Mouse (Mus musculus): ENCODE data around the gene Dmbt1. TPM values are rescaled to one million over a fixed set of nuclear protein-coding genes. Genes with fewer than 3 reads are reported as not detected.
A peak's percentile ranks its signal among the peaks of the same experiment; 100 is the strongest.
"Not testable (repeated sequence)": the region's sequence is repeated elsewhere in the genome, so short reads cannot be mapped to it uniquely, and the experiment has no call there.

Gene Dmbt1
- polyA plus RNA-seq, 1 experiment = not detected

DNA sequence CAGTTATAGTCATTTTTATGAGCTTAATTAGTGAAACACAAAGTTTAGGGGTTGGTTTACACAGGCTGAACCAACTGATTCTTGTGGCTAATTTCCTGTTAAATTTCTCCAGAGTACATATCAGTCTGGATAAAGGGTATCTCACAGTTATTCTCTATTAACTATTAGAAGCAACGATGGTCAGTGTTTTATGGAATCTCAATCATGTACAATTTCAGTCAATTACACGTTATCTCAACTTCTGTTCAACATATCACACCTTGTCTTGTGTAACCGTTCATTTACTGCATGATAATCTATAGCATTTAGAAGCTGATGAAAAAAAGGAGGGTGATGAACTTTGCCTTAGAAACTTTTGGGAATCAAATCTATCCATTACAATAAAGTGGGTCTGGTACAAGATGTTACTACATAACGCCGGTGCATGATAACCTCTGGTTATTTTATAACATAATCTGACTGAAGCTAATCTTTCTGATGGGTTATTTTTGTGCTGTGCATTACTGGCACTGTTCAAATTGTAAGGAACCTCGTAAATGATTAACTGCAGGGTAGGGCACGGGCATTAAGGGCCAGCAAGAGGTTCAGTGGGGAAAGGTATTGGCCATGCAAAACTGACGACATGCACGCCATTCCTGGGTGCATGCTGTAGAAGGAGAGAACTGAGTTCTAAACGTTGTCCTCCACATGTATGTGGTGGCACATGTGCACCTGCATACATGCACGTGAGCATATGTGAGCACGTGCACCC lies 29.7 kb upstream of the Dmbt1 start:
- no peaks in the 10 kb centered on the region for H3K27me3 ChIP-seq (replicated peaks)
- no peak for TF ChIP-seq GATA1 (IDR thresholded peaks at IDR 0.05; ENCODE audit: borderline replicate concordance, low read length)
- no peak for TF ChIP-seq FLI1 (IDR thresholded peaks at IDR 0.05; ENCODE audit: low read length)
- no peak overlapping the region for H3K4me3 ChIP-seq (replicated peaks)
- no peaks in the 10 kb centered on the region for H3K4me1 ChIP-seq
- H3K36me3 ChIP-seq (replicated peaks; ENCODE audit: low read length) = no peaks in the 10 kb centered on the region
- H3K9me3 ChIP-seq = peaks cover 18% of the 10 kb centered on the region

GRCm38 (mm10) chr7:131004071-131004470 lies 27.8 kb upstream of the Dmbt1 start:
- Histone ChIP-seq H3K36me3 (replicated peaks; ENCODE audit: low read length) (no peaks in the 10 kb centered on the region), H3K27me3 (replicated peaks) (no peaks in the 10 kb centered on the region), H3K9me3 (peaks cover 19% of the 10 kb centered on the region), H3K4me3 (replicated peaks) (no peak overlapping the region), H3K4me1 (no peaks in the 10 kb centered on the region)
- TF ChIP-seq FLI1 (IDR thresholded peaks at IDR 0.05; ENCODE audit: low read length) (no peak), GATA1 (IDR thresholded peaks at IDR 0.05; ENCODE audit: borderline replicate concordance, low read length) (no peak)

DNA sequence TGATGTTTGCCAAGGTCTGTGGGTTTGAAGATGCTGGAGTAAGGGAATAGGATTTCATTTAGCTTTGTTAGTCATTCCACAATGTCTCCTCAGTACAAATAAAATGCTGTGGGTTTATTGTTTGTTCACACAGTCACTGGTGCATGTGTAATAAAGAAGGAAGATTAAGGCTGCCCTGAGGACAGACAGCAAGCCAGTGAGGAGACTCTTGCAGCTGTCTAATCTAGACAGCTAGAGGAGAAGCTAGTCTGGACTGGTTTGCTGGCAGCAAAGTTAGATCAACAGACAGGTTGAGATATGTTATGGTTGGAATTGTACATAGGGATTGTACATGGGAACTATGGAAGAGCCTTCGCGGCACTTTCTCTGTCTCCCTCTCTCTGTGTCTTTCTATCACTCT lies 24.6 kb upstream of the Dmbt1 start:
- no peaks in the 10 kb centered on the region for H3K4me1 ChIP-seq
- TF ChIP-seq GATA1 (IDR thresholded peaks at IDR 0.05; ENCODE audit: borderline replicate concordance, low read length) = no peak
- TF ChIP-seq FLI1 (IDR thresholded peaks at IDR 0.05; ENCODE audit: low read length) = no peak
- H3K36me3 ChIP-seq (replicated peaks; ENCODE audit: low read length) = no peaks in the 10 kb centered on the region
- H3K9me3 ChIP-seq = peaks cover 21% of the 10 kb centered on the region
- H3K4me3 ChIP-seq (replicated peaks) = no peak overlapping the region
- no peaks in the 10 kb centered on the region for H3K27me3 ChIP-seq (replicated peaks)

- Histone ChIP-seq H3K4me1 (no peaks in the 10 kb centered on the region), H3K27me3 (replicated peaks) (no peaks in the 10 kb centered on the region), H3K9me3 (peaks cover 21% of the 10 kb centered on the region), H3K36me3 (replicated peaks; ENCODE audit: low read length) (no peaks in the 10 kb centered on the region), H3K4me3 (replicated peaks) (peak overlapping the region; percentile 11)
- no peak for TF ChIP-seq FLI1 (IDR thresholded peaks at IDR 0.05; ENCODE audit: low read length)
- no peak for TF ChIP-seq GATA1 (IDR thresholded peaks at IDR 0.05; ENCODE audit: borderline replicate concordance, low read length)
Observed at GRCm38 (mm10) chr7:131009178-131009577, 22.7 kb upstream of the Dmbt1 start.

DNA sequence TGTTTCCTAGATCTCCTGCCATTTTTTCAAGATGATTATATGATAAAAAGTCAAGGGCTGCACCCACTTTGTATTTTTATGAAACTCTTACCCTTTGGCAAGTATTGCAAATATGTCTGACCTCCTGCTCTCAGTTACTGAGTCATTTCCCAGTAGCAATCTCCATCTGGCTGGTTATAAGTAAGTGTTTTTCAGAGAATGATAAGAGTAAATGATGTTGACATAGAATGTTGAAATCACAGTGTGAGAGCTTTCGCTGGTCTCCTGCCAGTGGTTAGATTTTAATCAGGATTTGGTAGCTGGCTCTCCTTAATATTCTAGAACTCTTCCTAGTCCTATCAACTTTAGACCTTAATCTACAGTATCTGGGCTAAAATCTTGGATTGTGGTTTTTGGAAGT lies 20.0 kb upstream of the Dmbt1 start:
- Histone ChIP-seq H3K27me3 (replicated peaks) (no peaks in the 10 kb centered on the region), H3K4me1 (no peaks in the 10 kb centered on the region), H3K9me3 (0 out of 2 replicates have a peak, but pooled peaks cover 5% of the 10 kb centered on the region), H3K36me3 (replicated peaks; ENCODE audit: low read length) (no peaks in the 10 kb centered on the region), H3K4me3 (replicated peaks) (no peak overlapping the region)
- no peak for TF ChIP-seq GATA1 (IDR thresholded peaks at IDR 0.05; ENCODE audit: borderline replicate concordance, low read length)
- no peak for TF ChIP-seq FLI1 (IDR thresholded peaks at IDR 0.05; ENCODE audit: low read length)

- no peaks in the 10 kb centered on the region for H3K4me1 ChIP-seq
- no peaks in the 10 kb centered on the region for H3K36me3 ChIP-seq (replicated peaks; ENCODE audit: low read length)
- H3K27me3 ChIP-seq (replicated peaks) = no peaks in the 10 kb centered on the region
- TF ChIP-seq GATA1 (IDR thresholded peaks at IDR 0.05; ENCODE audit: borderline replicate concordance, low read length) (no peak), FLI1 (IDR thresholded peaks at IDR 0.05; ENCODE audit: low read length) (no peak)
- no peak overlapping the region for H3K4me3 ChIP-seq (replicated peaks)
- 0 out of 2 replicates have a peak, but pooled peaks cover 5% of the 10 kb centered on the region for H3K9me3 ChIP-seq
Observed at GRCm38 (mm10) chr7:131019181-131019580, 12.7 kb upstream of the Dmbt1 start.

- H3K4me1 ChIP-seq = no peaks in the 10 kb centered on the region
- H3K36me3 ChIP-seq (replicated peaks; ENCODE audit: low read length) = no peaks in the 10 kb centered on the region
- no peak for TF ChIP-seq GATA1 (IDR thresholded peaks at IDR 0.05; ENCODE audit: borderline replicate concordance, low read length)
- TF ChIP-seq FLI1 (IDR thresholded peaks at IDR 0.05; ENCODE audit: low read length) = no peak
- no peaks in the 10 kb centered on the region for H3K27me3 ChIP-seq (replicated peaks)
- H3K4me3 ChIP-seq (replicated peaks) = no peak overlapping the region
- no peaks in the 10 kb centered on the region for H3K9me3 ChIP-seq
Observed at GRCm38 (mm10) chr7:131024807-131025206, 7.0 kb upstream of the Dmbt1 start.

DNA sequence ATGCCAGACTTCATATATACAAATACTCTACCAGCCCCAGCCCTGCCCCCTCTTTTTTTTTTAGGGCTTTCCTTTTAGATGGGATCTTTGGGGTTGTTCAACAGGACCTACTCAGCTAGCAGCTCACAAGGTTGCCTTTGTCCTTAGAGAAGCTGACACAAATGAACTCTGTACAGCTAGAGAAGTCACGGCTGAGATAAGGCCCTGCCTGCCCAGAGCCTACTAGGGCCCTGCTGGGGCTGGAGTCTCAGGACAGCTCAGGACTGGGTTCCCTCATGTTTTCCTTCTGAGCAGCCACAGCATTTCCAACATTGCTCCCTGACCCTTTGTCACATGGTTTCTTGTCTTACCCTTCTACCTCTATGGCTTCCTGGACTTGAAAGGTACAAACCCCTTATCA lies 4.3 kb upstream of the Dmbt1 start:
- no peaks in the 10 kb centered on the region for H3K27me3 ChIP-seq (replicated peaks)

GRCm38 (mm10) chr7:131036396-131036795 lies 4.5 kb downstream of the Dmbt1 start:
- no peaks in the 10 kb centered on the region for H3K36me3 ChIP-seq (replicated peaks; ENCODE audit: low read length)
- H3K4me1 ChIP-seq = no peaks in the 10 kb centered on the region
- no peaks in the 10 kb centered on the region for H3K9me3 ChIP-seq
- no peak overlapping the region for H3K4me3 ChIP-seq (replicated peaks)
- H3K27me3 ChIP-seq (replicated peaks) = peaks cover 6% of the 10 kb centered on the region
- TF ChIP-seq FLI1 (IDR thresholded peaks at IDR 0.05; ENCODE audit: low read length) = no peak
- no peak for TF ChIP-seq GATA1 (IDR thresholded peaks at IDR 0.05; ENCODE audit: borderline replicate concordance, low read length)

More for the DNA sequence above, 4.3 kb upstream of the Dmbt1 start:
- H3K9me3 ChIP-seq = no peaks in the 10 kb centered on the region
- H3K36me3 ChIP-seq (replicated peaks; ENCODE audit: low read length) = no peaks in the 10 kb centered on the region
- no peak overlapping the region for H3K4me3 ChIP-seq (replicated peaks)
- TF ChIP-seq FLI1 (IDR thresholded peaks at IDR 0.05; ENCODE audit: low read length) = no peak
- TF ChIP-seq GATA1 (IDR thresholded peaks at IDR 0.05; ENCODE audit: borderline replicate concordance, low read length) = no peak
- H3K4me1 ChIP-seq = no peaks in the 10 kb centered on the region

DNA sequence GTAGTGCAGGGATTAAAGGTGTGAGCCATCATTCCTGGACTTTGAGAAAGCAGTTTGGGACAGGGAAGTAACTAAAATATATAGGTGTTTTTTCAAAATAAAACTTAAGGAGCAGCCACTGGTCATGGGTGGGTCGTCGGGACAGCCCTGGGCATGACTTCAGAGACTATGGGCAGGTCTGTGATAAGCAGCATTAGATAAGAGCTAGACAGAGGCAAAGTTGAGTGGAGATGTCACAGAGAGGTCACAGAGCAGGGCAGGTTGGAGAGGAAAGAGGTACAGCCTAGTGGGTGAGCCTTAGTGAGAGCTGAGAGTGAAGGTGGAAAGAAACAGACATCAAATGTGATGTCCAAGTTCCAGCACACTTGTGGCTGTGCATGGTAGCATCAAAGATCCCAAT lies 5.2 kb downstream of the Dmbt1 start:
- H3K9me3 ChIP-seq = no peaks in the 10 kb centered on the region
- TF ChIP-seq GATA1 (IDR thresholded peaks at IDR 0.05; ENCODE audit: borderline replicate concordance, low read length) (no peak), FLI1 (IDR thresholded peaks at IDR 0.05; ENCODE audit: low read length) (no peak)
- H3K27me3 ChIP-seq (replicated peaks) = peaks cover 6% of the 10 kb centered on the region
- H3K36me3 ChIP-seq (replicated peaks; ENCODE audit: low read length) = no peaks in the 10 kb centered on the region
- H3K4me1 ChIP-seq = no peaks in the 10 kb centered on the region
- no peak overlapping the region for H3K4me3 ChIP-seq (replicated peaks)

DNA sequence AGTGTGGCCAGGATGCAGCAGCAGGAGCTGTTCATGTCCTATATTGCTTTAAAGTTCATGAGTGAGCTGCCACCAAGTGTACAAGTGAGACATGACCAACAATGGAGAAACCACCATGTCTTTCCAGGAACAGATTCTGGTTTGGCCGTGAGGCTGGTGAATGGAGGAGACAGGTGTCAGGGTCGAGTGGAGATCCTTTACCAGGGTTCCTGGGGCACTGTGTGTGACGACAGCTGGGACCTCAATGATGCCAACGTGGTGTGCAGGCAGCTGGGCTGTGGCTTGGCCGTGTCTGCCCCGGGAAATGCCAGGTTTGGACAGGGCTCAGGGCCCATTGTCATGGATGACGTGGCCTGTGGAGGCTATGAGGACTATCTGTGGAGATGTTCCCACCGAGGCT lies 8.9 kb downstream of the Dmbt1 start:
- not testable (repeated sequence) for H3K27me3 ChIP-seq (replicated peaks); H3K4me3 ChIP-seq (replicated peaks); H3K36me3 ChIP-seq (replicated peaks; ENCODE audit: low read length); H3K4me1 ChIP-seq; H3K9me3 ChIP-seq
